Mouse (Mus musculus) kidney, postnatal 10 days (tissue): ENCODE data around the gene Gm44596.
A peak's percentile ranks its signal among the peaks of the same experiment; 100 is the strongest.

ENCODE experiments used
- DNase-seq: peaks from one replicate; pipeline ENCODE4 v3.0.0; 2021; ENCODE audit warnings: mixed read lengths

Gm44596 gene

GRCm38 (mm10) chr6:128381254-128381653 is 6.0 kb downstream of the Gm44596 start:
- no peak for DNase-seq

GRCm38 (mm10) chr6:128383752-128384151 is 8.4 kb downstream of the Gm44596 start:
- no peak for DNase-seq

GRCm38 (mm10) chr6:128385026-128385425 is 9.7 kb downstream of the Gm44596 start:
- no peak for DNase-seq

- no peak for DNase-seq
Measured at GRCm38 (mm10) chr6:128389185-128389584, 13.9 kb downstream of the Gm44596 start.

- no peak for DNase-seq
Measured at GRCm38 (mm10) chr6:128390683-128391082, 15.4 kb downstream of the Gm44596 start.

GRCm38 (mm10) chr6:128397574-128398261 is 22.4 kb downstream of the Gm44596 start:
- DNase-seq: peak; percentile 66

GRCm38 (mm10) chr6:128398996-128399395 is 23.7 kb downstream of the Gm44596 start, which contains the start of gene Nrip2:
TSS of gene Nrip2 (plus strand) at chr6:128399296.
- DNase-seq: no peak

GRCm38 (mm10) chr6:128399421-128400185 is 24.3 kb downstream of the Gm44596 start:
- peak; percentile 73 for DNase-seq

GRCm38 (mm10) chr6:128404708-128405107 is 29.4 kb downstream of the Gm44596 start:
- DNase-seq: no peak

GRCm38 (mm10) chr6:128408544-128409125 is 33.3 kb downstream of the Gm44596 start:
- DNase-seq: no peak

GRCm38 (mm10) chr6:128410305-128410704 is 35.0 kb downstream of the Gm44596 start:
- DNase-seq: no peak

GRCm38 (mm10) chr6:128411115-128411514 is 35.8 kb downstream of the Gm44596 start:
- DNase-seq: peak; percentile 86

GRCm38 (mm10) chr6:128416169-128416568 is 40.9 kb downstream of the Gm44596 start:
- no peak for DNase-seq

- DNase-seq: no peak
Measured at GRCm38 (mm10) chr6:128418076-128418475, 42.8 kb downstream of the Gm44596 start.

GRCm38 (mm10) chr6:128421036-128421435 is 45.7 kb downstream of the Gm44596 start:
- DNase-seq: no peak

- no peak for DNase-seq
Measured at GRCm38 (mm10) chr6:128421480-128421879, 46.2 kb downstream of the Gm44596 start.

GRCm38 (mm10) chr6:128423496-128424268 is 48.4 kb downstream of the Gm44596 start:
- DNase-seq: no peak

GRCm38 (mm10) chr6:128424269-128425019 is 49.1 kb downstream of the Gm44596 start, which contains the start of gene Itfg2:
TSS of gene Itfg2 (minus strand) at chr6:128424931.
- DNase-seq: peak; percentile 97

GRCm38 (mm10) chr6:128425046-128425445 is 49.7 kb downstream of the Gm44596 start:
- DNase-seq: no peak

- no peak for DNase-seq
Measured at GRCm38 (mm10) chr6:128427571-128427970, 52.3 kb downstream of the Gm44596 start.

- no peak for DNase-seq
Measured at GRCm38 (mm10) chr6:128429300-128429699, 54.0 kb downstream of the Gm44596 start.

- DNase-seq: no peak
Measured at GRCm38 (mm10) chr6:128429826-128430225, 54.5 kb downstream of the Gm44596 start.
